Mouse (Mus musculus): Measurements from ENCODE around the gene Thoc6. TPM values are rescaled to one million over a fixed set of nuclear protein-coding genes. Genes with fewer than 3 reads are reported as not detected.
A peak's percentile ranks its signal among the peaks of the same experiment; 100 is the strongest.

The Thoc6 gene
- total and polyA plus RNA-seq, 3 experiments = 21.6 to 79.7 (median 44.7) TPM

DNA sequence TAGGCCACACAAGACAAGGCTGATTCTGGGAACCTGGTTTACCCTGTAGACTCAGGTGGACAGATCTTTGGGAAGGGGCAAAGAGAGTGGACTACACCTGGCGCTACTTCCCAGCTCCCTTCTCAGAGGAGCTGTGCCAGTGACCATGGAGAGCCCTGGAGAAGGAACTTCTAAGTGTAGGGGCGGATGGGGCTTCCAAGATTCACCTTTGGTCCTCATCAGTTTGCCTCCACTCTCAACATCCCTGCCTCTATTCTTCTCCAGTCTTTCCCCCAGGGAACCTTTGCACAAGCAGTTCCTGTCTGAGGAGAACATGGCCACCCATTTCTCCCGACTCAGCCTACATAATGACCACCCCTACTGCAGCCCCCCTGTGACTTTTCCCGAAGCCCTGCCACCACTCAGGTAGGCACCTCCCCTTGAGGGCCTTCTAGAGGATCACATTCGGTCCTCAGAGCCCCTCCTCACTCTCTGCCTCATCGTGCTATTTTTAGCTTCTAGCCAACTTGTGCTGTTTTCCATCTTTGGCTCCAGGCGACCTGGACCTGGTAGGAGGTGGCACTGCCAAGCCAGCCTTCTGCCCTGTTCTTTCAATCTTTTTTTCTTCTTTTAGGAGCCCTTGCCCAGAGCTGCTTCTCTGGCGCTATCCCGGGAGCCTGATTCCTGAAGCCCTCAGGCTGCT, 730 bp upstream of the Thoc6 start:
- H3K4me1 ChIP-seq (ENCODE audit: insufficient read depth, low read depth, low read length) = peaks cover 68% of the 10 kb centered on the region
- TF ChIP-seq CTCF (IDR thresholded peaks at IDR 0.05; ENCODE audit: low read depth, low read length) (no peak), TAL1 (conservative IDR thresholded peaks at IDR 0.05; ENCODE audit: low read depth, low read length) (no peak), GATA2 (IDR thresholded peaks at IDR 0.05; ENCODE audit: borderline replicate concordance, low read depth, low read length) (no peak), POLR2AphosphoS5 (IDR thresholded peaks at IDR 0.05; ENCODE audit: insufficient replicate concordance, low read depth, low read length) (no peak), GATA1 (IDR thresholded peaks at IDR 0.05; ENCODE audit: borderline replicate concordance, low read length) (no peak)

DNA sequence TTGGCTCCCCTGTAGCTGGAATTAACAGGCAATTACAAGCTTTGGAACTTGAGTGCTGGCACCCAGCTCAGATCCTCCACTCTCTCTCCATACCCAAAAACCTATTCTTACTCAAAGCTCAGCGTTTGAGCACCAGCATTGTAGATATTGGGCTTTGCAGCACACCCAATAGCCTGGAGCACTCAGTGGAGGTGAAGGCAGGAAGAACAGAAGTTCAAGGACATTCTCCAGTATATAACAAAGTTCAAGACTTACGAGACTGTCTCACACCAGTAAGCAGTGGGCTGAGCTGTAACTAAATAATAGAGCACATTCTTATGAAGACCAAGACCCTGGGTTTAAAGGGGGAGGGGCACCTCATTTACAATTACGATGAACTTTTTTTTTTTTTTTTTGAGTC, 921 bp downstream of the Thoc6 start:
- no peak for ATAC-seq (ENCODE audit: extremely low read depth, insufficient number of reproducible peaks, low FRiP score, poor library complexity, severe bottlenecking)
- Histone ChIP-seq H3K27me3 (ENCODE audit: insufficient read depth, low read length) (no peaks in the 10 kb centered on the region), H3K4me1 (ENCODE audit: insufficient read depth, low read depth, low read length) (peaks cover 58% of the 10 kb centered on the region), H3K4me3 (ENCODE audit: low read depth, low read length) (peak overlapping the region; percentile 76), H3K36me3 (replicated peaks) (peaks cover 59% of the 10 kb centered on the region), H3K9me3 (replicated peaks) (no peaks in the 10 kb centered on the region)
- DNase-seq (ENCODE audit: low spot score) = no peak
- TF ChIP-seq TAL1 (conservative IDR thresholded peaks at IDR 0.05; ENCODE audit: low read depth, low read length) = no peak
- TF ChIP-seq CTCF (IDR thresholded peaks at IDR 0.05; ENCODE audit: low read depth, low read length) = no peak
- TF ChIP-seq GATA2 (IDR thresholded peaks at IDR 0.05; ENCODE audit: borderline replicate concordance, low read depth, low read length) = no peak
- no peak for TF ChIP-seq GATA1 (IDR thresholded peaks at IDR 0.05; ENCODE audit: borderline replicate concordance, low read length)
- no peak for TF ChIP-seq POLR2AphosphoS5 (IDR thresholded peaks at IDR 0.05; ENCODE audit: insufficient replicate concordance, low read depth, low read length)

More for the DNA sequence above, 730 bp upstream of the Thoc6 start:
- Histone ChIP-seq H3K36me3 (replicated peaks) (peaks cover 42% of the 10 kb centered on the region), H3K4me3 (ENCODE audit: low read depth, low read length) (peak overlapping the region; percentile 76), H3K9me3 (replicated peaks) (no peaks in the 10 kb centered on the region), H3K27me3 (ENCODE audit: insufficient read depth, low read length) (peaks cover 8% of the 10 kb centered on the region)
- ATAC-seq (ENCODE audit: extremely low read depth, insufficient number of reproducible peaks, low FRiP score, poor library complexity, severe bottlenecking) (no peak), DNase-seq (ENCODE audit: low spot score) (no peak)

DNA sequence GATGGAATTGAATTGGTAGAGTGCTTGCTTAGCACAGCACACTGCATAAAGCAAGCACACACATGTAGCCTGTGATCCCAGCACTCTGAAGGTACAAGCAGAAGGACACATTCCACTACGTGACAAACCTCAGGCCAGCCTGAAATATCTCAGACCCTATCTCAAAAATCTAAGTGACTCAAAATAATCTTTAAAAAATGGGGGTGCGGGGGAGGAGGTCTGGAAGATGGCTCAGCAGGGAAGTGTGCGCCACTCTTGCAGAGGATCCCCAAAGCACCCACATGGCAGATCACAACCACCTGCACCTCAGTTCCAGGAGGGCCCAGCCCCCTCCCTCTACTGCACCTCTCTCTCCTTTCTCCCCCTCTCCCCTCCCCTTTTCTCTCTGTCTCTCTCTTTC, 2.2 kb downstream of the Thoc6 start:
- Histone ChIP-seq H3K9me3 (replicated peaks) (no peaks in the 10 kb centered on the region), H3K4me1 (ENCODE audit: insufficient read depth, low read depth, low read length) (peaks cover 47% of the 10 kb centered on the region), H3K36me3 (replicated peaks) (peaks cover 71% of the 10 kb centered on the region), H3K27me3 (ENCODE audit: insufficient read depth, low read length) (no peaks in the 10 kb centered on the region), H3K4me3 (ENCODE audit: low read depth, low read length) (no peak overlapping the region; the same call in 1 of the 2 replicates)
- no peak for DNase-seq (ENCODE audit: low spot score)
- TF ChIP-seq GATA2 (IDR thresholded peaks at IDR 0.05; ENCODE audit: borderline replicate concordance, low read depth, low read length) (no peak), GATA1 (IDR thresholded peaks at IDR 0.05; ENCODE audit: borderline replicate concordance, low read length) (no peak), CTCF (IDR thresholded peaks at IDR 0.05; ENCODE audit: low read depth, low read length) (no peak), TAL1 (conservative IDR thresholded peaks at IDR 0.05; ENCODE audit: low read depth, low read length) (no peak), POLR2AphosphoS5 (IDR thresholded peaks at IDR 0.05; ENCODE audit: insufficient replicate concordance, low read depth, low read length) (no peak)
- no peak for ATAC-seq (ENCODE audit: extremely low read depth, insufficient number of reproducible peaks, low FRiP score, poor library complexity, severe bottlenecking)

DNA sequence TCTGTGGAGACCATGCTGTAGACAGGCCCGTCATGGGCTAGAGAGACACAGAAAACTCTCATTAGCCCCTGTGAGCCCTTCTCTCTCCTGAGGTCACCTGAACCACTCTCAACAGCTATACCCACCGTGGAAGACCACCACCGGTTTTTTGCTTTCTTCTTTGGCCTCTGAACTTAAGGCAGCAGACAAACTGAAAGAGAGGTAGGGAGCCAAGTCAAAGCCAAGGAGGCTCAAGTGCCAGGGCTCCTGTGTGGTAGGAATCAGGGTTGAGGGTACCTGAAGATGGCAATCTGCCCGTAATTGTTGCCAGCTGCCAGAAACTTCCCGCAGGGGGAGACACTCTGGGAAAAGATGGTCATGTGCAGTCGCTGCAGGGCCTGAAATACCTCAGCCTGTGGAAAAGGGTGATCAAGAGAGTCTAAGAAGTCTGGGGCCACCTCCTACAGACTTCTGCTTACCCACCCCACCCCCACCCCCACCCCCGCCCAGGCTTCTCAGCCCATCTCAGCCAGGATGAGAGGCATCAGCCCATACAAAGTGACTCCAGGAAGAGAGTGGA, 3.1 kb downstream of the Thoc6 start:
- no peak for TF ChIP-seq POLR2AphosphoS5 (IDR thresholded peaks at IDR 0.05; ENCODE audit: insufficient replicate concordance, low read depth, low read length)
- TF ChIP-seq TAL1 (conservative IDR thresholded peaks at IDR 0.05; ENCODE audit: low read depth, low read length) = no peak
- no peak for TF ChIP-seq GATA2 (IDR thresholded peaks at IDR 0.05; ENCODE audit: borderline replicate concordance, low read depth, low read length)
- TF ChIP-seq CTCF (IDR thresholded peaks at IDR 0.05; ENCODE audit: low read depth, low read length) = no peak
- no peak for TF ChIP-seq GATA1 (IDR thresholded peaks at IDR 0.05; ENCODE audit: borderline replicate concordance, low read length)
- no peak for ATAC-seq (ENCODE audit: extremely low read depth, insufficient number of reproducible peaks, low FRiP score, poor library complexity, severe bottlenecking)
- H3K36me3 ChIP-seq (replicated peaks) = peaks cover 78% of the 10 kb centered on the region

DNA sequence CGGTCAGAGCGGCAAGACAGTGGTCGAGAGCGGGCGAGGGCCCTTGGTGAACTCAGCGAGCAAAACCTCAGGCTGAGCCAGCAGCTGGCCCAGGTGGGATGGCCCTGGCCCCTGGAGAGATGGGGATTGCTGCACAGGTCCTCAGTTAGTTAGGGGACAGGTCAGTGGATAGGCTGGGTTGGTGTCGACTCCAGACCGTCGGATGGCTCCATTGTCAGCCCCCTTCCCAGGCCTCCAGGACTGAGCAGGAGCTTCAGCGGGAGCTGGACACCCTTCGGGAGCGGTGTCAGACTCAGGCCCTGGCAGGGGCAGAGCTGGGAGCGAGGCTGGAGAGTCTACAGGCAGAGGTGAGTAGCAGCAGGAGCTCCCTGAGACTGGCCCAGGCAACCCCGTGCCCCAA, 8.2 kb downstream of the Thoc6 start:
- DNase-seq (ENCODE audit: low spot score) (no peak), ATAC-seq (ENCODE audit: extremely low read depth, insufficient number of reproducible peaks, low FRiP score, poor library complexity, severe bottlenecking) (no peak)
- TF ChIP-seq CTCF (IDR thresholded peaks at IDR 0.05; ENCODE audit: low read depth, low read length) (no peak), TAL1 (conservative IDR thresholded peaks at IDR 0.05; ENCODE audit: low read depth, low read length) (no peak), POLR2AphosphoS5 (IDR thresholded peaks at IDR 0.05; ENCODE audit: insufficient replicate concordance, low read depth, low read length) (no peak), GATA1 (IDR thresholded peaks at IDR 0.05; ENCODE audit: borderline replicate concordance, low read length) (no peak), GATA2 (IDR thresholded peaks at IDR 0.05; ENCODE audit: borderline replicate concordance, low read depth, low read length) (no peak)
- peaks cover 20% of the 10 kb centered on the region for H3K27me3 ChIP-seq (ENCODE audit: insufficient read depth, low read length)
- H3K36me3 ChIP-seq (replicated peaks) = peaks cover 54% of the 10 kb centered on the region
- H3K4me1 ChIP-seq (ENCODE audit: insufficient read depth, low read depth, low read length) = peaks cover 15% of the 10 kb centered on the region
- no peaks in the 10 kb centered on the region for H3K9me3 ChIP-seq (replicated peaks)
- H3K4me3 ChIP-seq (ENCODE audit: low read depth, low read length) = no peak overlapping the region

More for the DNA sequence above, 3.1 kb downstream of the Thoc6 start:
- no peak for DNase-seq (ENCODE audit: low spot score)
- peaks cover 40% of the 10 kb centered on the region for H3K4me1 ChIP-seq (ENCODE audit: insufficient read depth, low read depth, low read length)
- H3K27me3 ChIP-seq (ENCODE audit: insufficient read depth, low read length) = no peaks in the 10 kb centered on the region
- no peaks in the 10 kb centered on the region for H3K9me3 ChIP-seq (replicated peaks)
- H3K4me3 ChIP-seq (ENCODE audit: low read depth, low read length) = no peak overlapping the region

DNA sequence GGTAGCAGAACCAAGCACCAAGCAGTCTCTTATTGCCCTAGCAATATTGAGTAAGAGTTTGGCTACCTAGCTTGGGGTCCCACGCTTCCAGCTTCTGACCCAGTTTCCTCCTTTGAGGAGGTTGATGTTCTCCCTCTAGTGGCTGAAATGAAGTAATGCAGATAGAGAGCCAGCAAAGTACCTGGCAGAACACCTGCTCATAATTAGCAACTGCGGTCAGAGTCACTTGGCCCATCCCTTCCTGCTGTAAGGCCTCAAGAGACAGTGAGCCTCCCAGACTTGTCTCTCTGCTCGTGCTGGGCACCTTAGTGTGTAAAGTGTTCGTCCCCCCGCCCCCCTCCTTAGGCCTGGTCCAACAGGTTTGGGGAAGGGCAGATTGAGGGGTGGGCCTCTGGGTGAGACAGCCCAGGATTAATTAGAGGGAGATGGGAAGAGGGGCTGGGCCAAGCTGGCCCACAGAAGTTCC, 9.1 kb downstream of the Thoc6 start:
- Histone ChIP-seq H3K4me1 (ENCODE audit: insufficient read depth, low read depth, low read length) (peaks cover 18% of the 10 kb centered on the region), H3K4me3 (ENCODE audit: low read depth, low read length) (no peak overlapping the region), H3K27me3 (ENCODE audit: insufficient read depth, low read length) (peaks cover 23% of the 10 kb centered on the region), H3K9me3 (replicated peaks) (no peaks in the 10 kb centered on the region), H3K36me3 (replicated peaks) (peaks cover 44% of the 10 kb centered on the region)
- ATAC-seq (ENCODE audit: extremely low read depth, insufficient number of reproducible peaks, low FRiP score, poor library complexity, severe bottlenecking) (no peak), DNase-seq (ENCODE audit: low spot score) (peak; percentile 45)
- no peak for TF ChIP-seq TAL1 (conservative IDR thresholded peaks at IDR 0.05; ENCODE audit: low read depth, low read length)
- peak; percentile 69 for TF ChIP-seq CTCF (IDR thresholded peaks at IDR 0.05; ENCODE audit: low read depth, low read length)

Data from G1E (cell line).